In the genomic region with DNA sequence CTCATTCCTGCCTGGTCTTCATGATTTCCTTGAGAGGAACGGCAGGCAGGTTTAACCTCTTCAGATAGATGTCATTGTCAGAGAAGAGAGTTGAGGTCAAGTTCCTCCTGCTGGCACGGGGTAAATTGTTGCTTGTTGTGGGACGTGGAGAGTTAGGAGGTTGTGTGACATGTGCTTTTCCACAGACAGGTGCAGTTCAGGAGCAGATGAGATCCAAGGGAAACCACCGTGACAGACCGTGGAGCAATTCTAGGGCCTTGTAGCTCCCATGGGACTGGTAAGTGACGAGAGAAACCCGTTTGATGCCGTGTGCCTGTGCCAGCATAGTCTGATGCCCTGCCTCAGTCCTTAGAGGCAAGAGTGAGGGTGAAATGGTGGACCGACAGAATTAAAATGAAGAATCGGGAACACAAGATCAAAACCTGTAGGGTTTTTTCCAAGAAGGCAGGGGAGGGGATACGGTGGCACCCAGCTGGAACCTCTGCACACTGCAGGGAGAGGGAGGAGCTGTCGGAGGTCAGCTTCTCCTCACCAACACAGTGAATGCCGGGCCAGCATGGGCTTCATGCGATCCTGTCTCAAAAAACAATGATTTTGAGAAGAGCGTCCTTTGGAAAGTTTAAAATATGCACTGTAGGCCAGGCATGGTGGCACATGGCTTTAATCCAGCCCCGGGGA, we compare ENCODE assay signal across 18 mouse cellular contexts. TPM values are rescaled to one million over a fixed set of nuclear protein-coding genes. Genes with fewer than 3 reads are reported as not detected.
A peak's percentile ranks its signal among the peaks of the same experiment; 100 is the strongest.
DNase-seq lines count a peak whose midpoint lies in the region; ATAC-seq and TF ChIP-seq lines count a peak whose summit lies in the region.
"Had no signal": no experiment of that assay in that cellular context is flagged by ENCODE, and none has a peak within 500 bp of the region (broad histone marks: within the 10 kb centered on the region; RNA-seq: fewer than 3 reads in every experiment).

No protein-coding gene starts in this region.

- H3K27me3 ChIP-seq in midbrain, embryonic 14.5 days (ENCODE audit: control insufficient read depth, insufficient read depth, low read length): no peaks in the 10 kb centered on the region
- H3K27me3 ChIP-seq: heart, embryonic 12.5 days; hindbrain, embryonic 13.5 days had no signal

- no peak for ATAC-seq in inflammation-experienced regulatory T-cells, adult 6 months
- no peak for ATAC-seq in midbrain, embryonic 14.5 days (ENCODE audit: low FRiP score, low TSS enrichment)
- ATAC-seq: activated CD4-positive, CD25-positive, alpha-beta regulatory T cell, adult 4 months; midbrain, embryonic 16.5 days had no signal

- H3K9ac ChIP-seq in midbrain, embryonic 14.5 days (replicated peaks; ENCODE audit: low read length): no peak overlapping the region
- H3K9ac ChIP-seq: heart, embryonic 12.5 days had no signal

- intact Hi-C loops in gastrocnemius, adult 2 months (cut with DNase I): no loop called here

- H3K36me3 ChIP-seq in midbrain, embryonic 14.5 days (ENCODE audit: control insufficient read depth, insufficient read depth, low read length): peaks cover 65% of the 10 kb centered on the region

- no peak overlapping the region for H3K4me3 ChIP-seq in gastrocnemius, adult 2 months
- no peak overlapping the region for H3K4me3 ChIP-seq in brown adipose tissue, adult 24 weeks (ENCODE audit: insufficient read depth, low read depth, low read length)
- no peak overlapping the region for H3K4me3 ChIP-seq in midbrain, embryonic 14.5 days (replicated peaks; ENCODE audit: low read depth, low read length)
- H3K4me3 ChIP-seq: heart, embryonic 12.5 days; hindbrain, embryonic 13.5 days had no signal

- no peaks in the 10 kb centered on the region for H3K9me3 ChIP-seq in midbrain, embryonic 14.5 days (ENCODE audit: control insufficient read depth, low read length)
- H3K9me3 ChIP-seq: hindbrain, embryonic 13.5 days had no signal

- WGBS in midbrain, embryonic 14.5 days: 83% methylated on average over 16 of the region's 16 CpGs

- peak overlapping the region; percentile 99 for H3K27ac ChIP-seq in gastrocnemius, adult 2 months
- H3K27ac ChIP-seq in brown adipose tissue, adult 24 weeks (replicated peaks; ENCODE audit: low read depth, low read length): peak overlapping the region; percentile 37
- H3K27ac ChIP-seq in midbrain, embryonic 14.5 days (replicated peaks; ENCODE audit: low read depth, low read length): no peak overlapping the region
- H3K27ac ChIP-seq: hindbrain, embryonic 13.5 days had no signal

- no peak overlapping the region for H3K4me2 ChIP-seq in midbrain, embryonic 14.5 days (ENCODE audit: low read length)
- H3K4me2 ChIP-seq: heart, embryonic 12.5 days; hindbrain, embryonic 13.5 days had no signal

- peaks cover 20% of the 10 kb centered on the region for H3K4me1 ChIP-seq in brown adipose tissue, adult 24 weeks (ENCODE audit: control insufficient read depth, insufficient read depth, insufficient read length, low read length)
- peaks cover 16% of the 10 kb centered on the region for H3K4me1 ChIP-seq in midbrain, embryonic 14.5 days (ENCODE audit: control insufficient read depth, insufficient read depth, low read length)

- DNase-seq in gastrocnemius, adult 2 months: no peak
- no peak for DNase-seq in gastrocnemius, adult 18-20 months (ENCODE audit: low spot score)
- peak; percentile 29 for DNase-seq in kidney, adult 11 months
- no peak for DNase-seq in kidney, postnatal 10 days
- peak; percentile 40 to 69 for DNase-seq in kidney, postnatal 25 days
- DNase-seq in midbrain, embryonic 14.5 days: no peak
- DNase-seq: cerebellum, adult 9-10 months; gastrocnemius, postnatal 14 days; lung, postnatal 10 days; spleen, adult 18-20 months had no signal

- no peak for TF ChIP-seq CTCF in gastrocnemius, adult 2 months (IDR thresholded peaks at IDR 0.05)

RNA-seq across cellular contexts. Expression of gene Mllt11, which starts 1.5 kb away (rescaled TPM):
- 10 to 100 TPM; 52.0 to 84.9 TPM for total RNA-seq in gastrocnemius, adult 2 months (2021)
- total RNA-seq in gastrocnemius, adult 18-20 months (2021): 10 to 100 TPM; 69.8 to 83.1 TPM
- polyA plus RNA-seq in brown adipose tissue, adult 24 weeks (2012; ENCODE audit: insufficient read depth, insufficient read length, missing spikeins): 3.5 and 7.0 TPM in 2 replicates
- 10 to 100 TPM; 17.5 to 21.6 (median 18.8) TPM for polyA plus RNA-seq in inflammation-experienced regulatory T-cells, adult 6 months (2017; shearing (Covaris generic))
- 545 and 586 TPM in 2 replicates for polyA plus RNA-seq in midbrain, embryonic 14.5 days (2014; fragmentation: Nextera tagmentation; extraction: Ambion mirVana)

RNA-seq across cellular contexts. Expression of gene Cdc42se1, which starts 4.9 kb away (rescaled TPM):
- 10 to 100 TPM; 13.7 to 16.4 TPM for total RNA-seq in gastrocnemius, adult 2 months (2021)
- total RNA-seq in gastrocnemius, adult 18-20 months (2021): 10 to 100 TPM; 12.4 to 17.1 TPM
- 23.3 and 29.2 TPM in 2 replicates for polyA plus RNA-seq in brown adipose tissue, adult 24 weeks (2012; ENCODE audit: insufficient read depth, insufficient read length, missing spikeins)
- 100 to 1,000 TPM; 179 to 293 (median 202) TPM for polyA plus RNA-seq in inflammation-experienced regulatory T-cells, adult 6 months (2017; shearing (Covaris generic))
- polyA plus RNA-seq in midbrain, embryonic 14.5 days (2014; fragmentation: Nextera tagmentation; extraction: Ambion mirVana): 58.3 and 64.5 TPM in 2 replicates

RNA-seq across cellular contexts. Expression of gene Gm128, which starts 8.0 kb away (rescaled TPM):
- under 1 TPM in 1 of 2 experiments, not detected in 1; 0.11 TPM for total RNA-seq in gastrocnemius, adult 2 months (2021)
- total RNA-seq in gastrocnemius, adult 18-20 months (2021): not detected
- polyA plus RNA-seq in brown adipose tissue, adult 24 weeks (2012; ENCODE audit: insufficient read depth, insufficient read length, missing spikeins): not detected in 2 replicates
- polyA plus RNA-seq in inflammation-experienced regulatory T-cells, adult 6 months (2017; shearing (Covaris generic)): under 1 TPM; 0.49 to 0.94 (median 0.85) TPM
- 0.11 and 0.15 TPM in 2 replicates for polyA plus RNA-seq in midbrain, embryonic 14.5 days (2014; fragmentation: Nextera tagmentation; extraction: Ambion mirVana)

RNA-seq across cellular contexts. Expression of gene Gabpb2, which starts 15.7 kb away (rescaled TPM):
- total RNA-seq in gastrocnemius, adult 2 months (2021): 10 to 100 TPM in 1 of 2 experiments, 1 to 10 TPM in 1; 9.1 to 12.0 TPM
- total RNA-seq in gastrocnemius, adult 18-20 months (2021): 10 to 100 TPM in 1 of 2 experiments, 1 to 10 TPM in 1; 7.1 to 10.0 TPM
- 11.3 and 12.2 TPM in 2 replicates for polyA plus RNA-seq in brown adipose tissue, adult 24 weeks (2012; ENCODE audit: insufficient read depth, insufficient read length, missing spikeins)
- polyA plus RNA-seq in inflammation-experienced regulatory T-cells, adult 6 months (2017; shearing (Covaris generic)): 10 to 100 TPM; 28.0 to 52.1 (median 31.8) TPM
- polyA plus RNA-seq in midbrain, embryonic 14.5 days (2014; fragmentation: Nextera tagmentation; extraction: Ambion mirVana): 3.7 and 4.2 TPM in 2 replicates

RNA-seq across cellular contexts. Expression of gene Bnipl, which starts 17.6 kb away (rescaled TPM):
- under 1 TPM in 1 of 2 experiments, not detected in 1; 0.31 TPM for total RNA-seq in gastrocnemius, adult 2 months (2021)
- total RNA-seq in gastrocnemius, adult 18-20 months (2021): not detected
- polyA plus RNA-seq in brown adipose tissue, adult 24 weeks (2012; ENCODE audit: insufficient read depth, insufficient read length, missing spikeins): not detected in 2 replicates
- polyA plus RNA-seq in inflammation-experienced regulatory T-cells, adult 6 months (2017; shearing (Covaris generic)): under 1 TPM in 1 of 3 experiments, not detected in 2; 0.52 TPM
- polyA plus RNA-seq in midbrain, embryonic 14.5 days (2014; fragmentation: Nextera tagmentation; extraction: Ambion mirVana): not detected in 2 replicates
- total RNA-seq: gastrocnemius, postnatal 14 days; megakaryocyte, adult 5-6 weeks had no signal
- polyA plus RNA-seq: activated CD4-positive, CD25-positive, alpha-beta regulatory T cell, adult 4 months; heart, embryonic 12.5 days; liver, embryonic 16.5 days; midbrain, embryonic 16.5 days had no signal

Comparison
In these comparisons a context has a peak if more than half of its experiments do, and no peak if none do; other contexts are left out.
1. DNase-seq: peak in kidney, adult 11 months (single experiment) and kidney, postnatal 25 days (2 of 2); none in gastrocnemius, adult 2 months (single experiment), gastrocnemius, adult 18-20 months (single experiment), kidney, postnatal 10 days (single experiment) and midbrain, embryonic 14.5 days (single experiment).
2. RNA of gene Mllt11, which starts 1.5 kb away (polyA plus RNA-seq): 545 to 586 TPM in midbrain, embryonic 14.5 days; 17.5 to 21.6 TPM in inflammation-experienced regulatory T-cells, adult 6 months and 3.5 to 7.0 TPM in brown adipose tissue, adult 24 weeks; every median in the first group is over 10 times any median in the second.